Mouse (Mus musculus) frontal cortex, postnatal 10 days (tissue): ENCODE results near the gene Usp29.
"Not testable (repeated sequence)": the region's sequence is repeated elsewhere in the genome, so short reads cannot be mapped to it uniquely, and the experiment has no call there.

Experiments used
- DNase-seq, 2 experiments: peaks; one replicate each; pipeline ENCODE4 v3.0.0; 2022; ENCODE audit warnings: low spot score in 2 of 2, mixed read lengths in 1 of 2

Usp29 gene

DNA sequence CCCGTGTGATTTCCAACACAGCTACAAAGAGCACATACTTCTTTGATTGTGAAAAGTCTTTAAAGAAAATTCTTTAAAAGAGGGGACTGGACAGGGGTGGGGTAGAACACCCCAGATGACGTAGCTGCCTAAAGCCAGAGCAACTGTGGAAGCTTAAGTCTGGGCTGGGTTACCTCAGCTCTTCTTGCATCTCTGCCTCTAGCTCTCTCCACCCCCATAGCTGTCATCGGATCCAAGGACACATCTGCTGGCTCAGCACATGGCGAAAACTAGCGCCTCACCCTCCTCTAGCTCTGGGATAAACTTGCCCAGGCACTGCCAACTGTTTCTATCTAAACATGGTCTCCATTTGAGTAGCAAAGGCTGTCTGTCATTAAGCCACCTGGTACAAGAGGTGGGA lies 34.9 kb downstream of the Usp29 start:
- no peak for DNase-seq

- DNase-seq = no peak
Measured at GRCm38 (mm10) chr7:6770286-6770685, 39.9 kb downstream of the Usp29 start.

DNA sequence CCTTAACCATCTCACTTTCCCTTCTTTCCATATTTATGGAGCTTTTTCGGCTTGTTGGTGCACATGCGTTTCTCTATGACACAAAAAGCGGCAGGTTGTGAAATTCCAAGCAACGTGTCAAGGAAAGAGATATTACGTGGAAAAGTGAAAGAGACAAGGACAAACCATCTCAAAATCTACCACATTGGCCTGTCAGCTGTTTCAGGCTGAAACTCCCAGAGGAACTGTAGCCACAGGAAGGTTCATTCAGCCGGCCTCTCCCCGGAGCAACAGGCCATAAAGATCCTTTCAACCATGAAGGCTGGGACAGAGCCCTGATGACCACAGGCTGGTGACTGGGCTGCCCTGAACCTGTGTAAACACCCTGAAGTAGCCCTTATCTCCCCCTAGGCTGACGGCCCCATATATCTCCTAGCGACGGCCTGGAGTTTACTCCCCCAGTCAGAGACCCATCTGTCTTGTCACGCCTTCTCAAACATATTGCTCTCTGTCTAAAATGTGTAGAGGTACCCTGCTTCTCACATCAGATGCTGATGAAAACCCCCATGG lies 43.6 kb downstream of the Usp29 start:
- DNase-seq = not testable (repeated sequence)

GRCm38 (mm10) chr7:6776314-6777059 lies 46.1 kb downstream of the Usp29 start:
- peak; percentile 43 to 48 for DNase-seq

DNA sequence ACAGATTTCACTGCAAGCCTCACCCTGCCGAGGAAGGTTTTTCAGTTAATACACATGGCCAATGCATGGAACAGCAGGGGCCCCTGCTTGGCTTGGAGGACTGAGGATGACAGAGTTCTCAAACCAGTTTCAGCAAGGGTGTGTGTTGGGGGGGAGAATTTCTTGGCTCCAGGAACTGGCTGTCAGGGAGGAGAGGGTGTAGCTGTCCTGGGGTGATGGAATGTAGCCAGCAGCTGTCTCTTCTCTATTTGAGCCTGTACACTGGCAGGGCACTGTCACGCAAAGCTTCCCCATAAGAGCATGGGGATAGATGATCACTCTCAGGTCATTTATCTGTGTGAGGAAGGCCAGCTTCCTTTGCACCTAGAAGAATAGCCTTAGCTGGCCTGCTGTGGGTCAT lies 46.7 kb downstream of the Usp29 start:
- no peak for DNase-seq

GRCm38 (mm10) chr7:6777689-6778088 lies 47.3 kb downstream of the Usp29 start:
- no peak for DNase-seq

DNA sequence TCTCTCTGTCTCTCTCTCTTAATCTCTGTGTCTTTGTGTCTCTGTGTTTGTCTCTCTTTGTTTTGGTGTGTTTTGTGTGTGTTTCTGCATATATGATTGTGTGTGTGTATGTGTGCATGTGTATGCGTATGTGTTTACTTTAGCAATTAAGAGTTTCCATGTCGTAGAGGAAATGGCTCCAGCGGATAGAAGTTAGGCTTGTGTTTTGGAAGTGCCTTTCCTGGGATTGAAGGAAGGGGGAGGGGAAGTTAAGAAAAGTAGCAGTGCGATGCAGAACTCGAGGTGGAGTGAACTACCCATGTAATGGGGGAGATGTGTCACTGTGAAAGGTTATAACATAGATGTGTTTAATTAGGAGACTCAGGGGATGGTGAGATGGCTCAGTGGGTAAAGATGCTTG lies 48.8 kb downstream of the Usp29 start:
- DNase-seq = no peak

GRCm38 (mm10) chr7:6781541-6781940 lies 51.2 kb downstream of the Usp29 start:
- peak; percentile 19 to 28 for DNase-seq

- no peak for DNase-seq
Measured at GRCm38 (mm10) chr7:6784340-6785073, 54.1 kb downstream of the Usp29 start.

DNA sequence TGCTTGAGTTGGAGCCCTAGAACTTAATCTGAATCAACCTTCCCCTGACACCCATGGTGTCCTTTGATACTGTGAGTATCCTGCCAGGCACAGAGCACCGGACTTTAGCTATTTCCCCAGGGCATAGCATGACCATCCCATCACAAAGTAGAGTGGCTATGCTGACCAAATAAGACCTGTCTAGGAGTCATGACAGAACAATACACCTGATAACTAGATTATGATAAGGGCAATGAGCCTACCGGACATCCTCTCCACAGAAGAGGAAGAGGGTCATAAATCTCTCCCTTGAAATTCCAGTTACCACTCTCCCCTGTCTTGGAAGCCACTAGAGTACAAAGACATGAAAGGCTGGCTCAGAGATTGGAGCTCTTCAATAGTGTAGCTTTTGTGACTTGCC lies 56.6 kb downstream of the Usp29 start:
- DNase-seq = no peak

GRCm38 (mm10) chr7:6788101-6788500 lies 57.7 kb downstream of the Usp29 start:
- DNase-seq = no peak

DNA sequence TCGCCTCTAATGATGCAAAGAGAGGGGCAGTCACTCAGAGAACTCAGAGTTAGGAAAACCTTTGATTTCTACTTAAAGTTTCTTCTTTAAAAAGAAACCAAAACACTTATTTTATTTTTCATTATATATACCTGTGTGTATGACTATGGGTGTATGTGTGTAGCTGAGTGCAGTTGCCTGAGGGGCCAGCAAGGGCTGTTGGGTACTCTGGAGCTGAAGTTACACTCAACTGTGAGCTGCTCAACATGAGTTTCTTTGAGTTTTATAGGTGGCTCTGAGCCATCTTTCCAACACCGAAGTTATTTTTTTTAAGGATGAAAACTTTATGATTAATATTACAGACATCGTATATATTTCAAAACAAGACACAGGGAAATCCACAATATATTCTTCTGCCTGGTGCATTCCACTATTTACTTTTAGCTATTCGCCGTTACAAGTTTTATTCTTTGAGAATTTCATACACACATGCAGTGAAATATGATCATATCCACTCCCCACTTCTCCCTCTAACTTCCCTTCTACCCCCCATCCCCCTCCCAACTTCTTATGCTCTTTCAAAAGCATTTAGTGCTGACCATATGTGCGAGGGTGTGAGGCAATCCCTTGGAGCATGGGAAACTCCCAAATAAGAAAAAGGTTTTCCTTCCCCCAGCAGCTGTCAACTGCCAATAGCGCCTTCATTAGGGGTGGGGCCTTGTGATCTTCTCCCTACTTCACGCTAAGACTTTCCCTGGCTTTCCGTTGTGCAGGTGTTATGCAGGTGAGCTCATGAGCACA lies 61.1 kb downstream of the Usp29 start:
- DNase-seq = no peak

DNA sequence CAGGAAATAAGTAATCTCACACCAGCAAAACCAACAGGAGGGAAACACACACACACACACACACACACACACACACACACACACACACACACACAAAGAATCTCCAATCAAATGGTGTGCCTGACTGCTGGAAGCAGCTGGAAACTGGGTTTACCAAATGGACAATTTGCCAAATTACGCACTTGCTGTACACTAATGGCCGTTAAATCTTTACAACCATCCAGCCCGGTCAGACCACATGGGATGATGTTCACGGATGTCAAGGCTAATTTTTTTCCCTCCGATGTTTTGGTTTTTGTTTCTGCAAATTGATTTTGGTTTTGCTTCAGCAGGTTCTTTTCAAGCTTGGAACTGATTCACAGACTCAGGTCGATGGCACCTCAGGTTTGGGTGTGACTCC lies 62.9 kb downstream of the Usp29 start:
- no peak for DNase-seq

DNA sequence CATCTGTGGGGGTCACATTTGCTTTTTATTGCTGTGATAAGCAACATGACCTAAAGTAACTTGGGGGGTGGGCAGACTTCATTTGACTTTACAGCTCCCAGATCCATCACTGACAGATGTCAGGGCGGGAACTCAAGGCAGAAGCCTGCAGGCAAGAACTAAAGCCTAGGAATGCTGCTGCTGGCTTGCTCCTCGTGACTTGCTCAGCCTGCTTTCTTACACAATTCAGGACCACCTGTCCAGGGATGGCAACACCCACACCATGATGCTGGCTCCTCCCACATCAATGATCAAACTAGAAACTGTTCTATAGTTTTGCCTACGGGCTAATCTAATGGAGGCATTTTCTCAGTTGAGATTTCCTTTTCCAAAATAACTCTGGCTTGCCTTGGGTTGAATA lies 63.4 kb downstream of the Usp29 start:
- no peak for DNase-seq

DNA sequence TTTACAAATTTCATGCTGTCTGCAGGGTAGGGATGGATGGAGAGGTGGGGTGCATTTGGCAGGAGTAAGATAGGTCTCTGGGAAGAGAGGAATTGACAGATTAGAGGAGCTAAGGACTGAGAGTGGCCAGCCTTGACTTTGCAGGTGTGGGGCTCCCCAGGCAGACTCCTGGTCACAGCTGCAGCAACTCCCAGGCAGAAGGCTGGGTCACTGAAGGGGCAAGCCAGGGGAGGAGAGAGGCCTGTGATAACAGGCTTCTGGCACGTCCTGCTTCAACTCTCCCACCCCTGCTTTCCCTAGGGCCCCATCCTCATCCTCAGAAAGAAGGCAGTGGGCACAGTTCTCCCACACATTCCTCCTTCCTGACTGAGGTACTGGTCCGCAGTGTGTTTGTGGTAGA lies 67.0 kb downstream of the Usp29 start:
- DNase-seq = no peak

- DNase-seq = no peak
Measured at GRCm38 (mm10) chr7:6799105-6799805, 68.9 kb downstream of the Usp29 start.

DNA sequence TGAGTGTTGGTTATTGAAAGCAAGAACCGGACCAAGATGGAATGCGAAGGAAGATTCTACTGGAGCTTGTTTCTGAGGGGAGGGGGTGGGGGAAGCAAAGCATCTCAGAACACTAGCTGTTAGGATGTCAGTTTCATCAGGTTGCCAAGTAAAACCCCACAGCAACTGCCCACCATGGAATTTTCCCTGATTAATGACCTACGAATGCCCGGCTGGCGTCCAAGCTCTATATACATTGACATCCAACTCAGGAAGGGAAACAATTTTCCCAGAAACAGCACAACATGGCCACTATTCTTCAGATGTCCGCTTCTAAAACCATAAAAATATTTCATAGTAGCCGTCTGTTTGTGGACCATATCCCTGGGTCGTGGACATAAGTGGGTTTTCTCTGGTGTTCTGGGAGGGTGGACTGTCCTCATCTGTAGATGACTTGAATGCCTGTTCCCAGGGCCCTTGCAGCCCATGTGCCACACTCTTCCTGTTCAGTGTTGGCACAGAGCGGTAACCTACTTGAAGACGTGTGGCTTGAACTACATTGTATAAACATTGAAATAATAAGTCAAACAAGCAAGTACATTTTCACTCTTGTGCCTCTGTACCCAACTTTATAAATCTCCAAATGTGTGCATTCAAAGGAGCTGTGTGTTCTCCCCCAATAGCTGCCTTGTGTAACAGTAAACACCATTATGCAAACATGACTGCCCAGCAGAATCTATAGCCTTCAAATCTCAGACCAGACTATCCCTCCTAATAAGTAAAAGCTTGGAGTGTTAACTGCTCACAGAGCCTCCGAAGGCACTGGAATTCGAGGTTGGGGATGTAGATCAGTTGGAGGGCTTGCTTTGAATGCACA lies 70.4 kb downstream of the Usp29 start:
- no peak for DNase-seq

DNA sequence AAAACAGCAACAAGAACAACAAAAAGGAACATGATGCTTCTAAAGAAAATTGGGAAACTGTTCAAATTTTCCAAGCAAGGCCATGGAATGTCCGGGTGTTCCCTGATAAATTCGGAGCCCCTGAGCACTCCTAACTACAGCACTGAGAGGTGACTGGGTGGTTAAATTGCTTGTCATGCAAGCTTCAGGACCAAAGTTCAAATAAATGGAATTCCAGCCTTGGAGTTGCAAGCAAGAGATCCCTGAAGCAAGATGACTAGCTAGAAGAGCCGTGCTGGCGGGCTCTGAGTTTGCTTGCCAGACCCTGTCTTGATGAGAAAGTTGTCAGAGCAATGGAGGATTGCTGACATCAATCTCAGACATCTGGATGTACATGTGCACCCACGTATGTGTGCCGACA lies 71.3 kb downstream of the Usp29 start:
- DNase-seq = no peak

- DNase-seq = peak; percentile 46 to 54
Measured at GRCm38 (mm10) chr7:6810556-6810955, 80.2 kb downstream of the Usp29 start.

- DNase-seq = no peak
Measured at GRCm38 (mm10) chr7:6814971-6815370, 84.6 kb downstream of the Usp29 start.
